Mouse (Mus musculus) C2C12 (cell line): ENCODE measurements around the gene Pgm5.

Source experiments
- CTCF ChIP-seq: IDR thresholded peaks from one replicate; pipeline ENCODE4 v1.5.1; 2011; ENCODE audit not compliant: control insufficient read depth, insufficient read depth, insufficient read length
- USF1 ChIP-seq: IDR thresholded peaks from one replicate; pipeline ENCODE4 v1.6.1; 2011; ENCODE audit warnings: low read depth, mild to moderate bottlenecking, control low read depth, moderate library complexity

- TF ChIP-seq CTCF (no peak), USF1 (no peak)
Observed at GRCm38 (mm10) chr19:24662346-24662745, 199.3 kb downstream of the Pgm5 start.
